Mouse (Mus musculus) hindbrain, embryonic 16.5 days (tissue): ENCODE results near the gene Dmrta2. TPM values are rescaled to one million over a fixed set of nuclear protein-coding genes. Genes with fewer than 3 reads are reported as not detected.
A peak's percentile ranks its signal among the peaks of the same experiment; 100 is the strongest.

Experiments
- ATAC-seq: fragments of 200-750 bp; cut with Nextera tagmentation; 2 replicates; pipeline ENCODE4 v1.8.0; 2017; ENCODE audit warnings: moderate TSS enrichment, moderate library complexity
- H3K27ac ChIP-seq: fragments of 300-500 bp; sonication (generic); 2 replicates; pipeline ENCODE4 v1.5.1; 2014; ENCODE audit warnings: low read depth, mild to moderate bottlenecking, control low read depth, low read length, moderate library complexity
- H3K27me3 ChIP-seq: fragments of 300-500 bp; sonication (generic); replicated peaks from 2 replicates; pipeline ENCODE4 v1.6.1; 2014; ENCODE audit warnings: low read length; ENCODE audit not compliant: control insufficient read depth, insufficient read depth
- H3K36me3 ChIP-seq: fragments of 300-500 bp; sonication (generic); 2 replicates; pipeline ENCODE4 v1.6.1; 2014; ENCODE audit warnings: mild to moderate bottlenecking, low read length, moderate library complexity, mixed read lengths; ENCODE audit not compliant: control insufficient read depth, insufficient read depth
- H3K4me1 ChIP-seq: fragments of 300-500 bp; sonication (generic); 2 replicates; pipeline ENCODE4 v1.6.1; 2014; ENCODE audit warnings: low read depth, low read length; ENCODE audit not compliant: control insufficient read depth, insufficient read depth
- H3K4me2 ChIP-seq: fragments of 300-500 bp; sonication (generic); 2 replicates; pipeline ENCODE4 v1.6.1; 2014; ENCODE audit warnings: mild to moderate bottlenecking, low read length, control low read depth, moderate library complexity
- H3K4me3 ChIP-seq: fragments of 300-500 bp; sonication (generic); 2 replicates; pipeline ENCODE4 v1.5.1; 2014; ENCODE audit warnings: mild to moderate bottlenecking, low read length, control low read depth, moderate library complexity
- H3K9ac ChIP-seq: fragments of 300-500 bp; sonication (generic); 2 replicates; pipeline ENCODE4 v1.6.1; 2014; ENCODE audit warnings: low read depth, mild to moderate bottlenecking, control low read depth, low read length, moderate library complexity
- H3K9me3 ChIP-seq: fragments of 300-500 bp; sonication (generic); 2 replicates; pipeline ENCODE4 v1.6.1; 2014; ENCODE audit warnings: mild to moderate bottlenecking, low read length, moderate library complexity; ENCODE audit not compliant: control insufficient read depth
- WGBS: fragments of 180-500 bp; shearing (Covaris S2); extraction: QIAGEN DNeasy Blood & Tissue Kit; methylation state at CpG from one replicate; pipeline ENCODE4 v1.1.7; 2014; 5-methylcytosine and 5-hydroxymethylcytosine counted together
- polyA plus RNA-seq: library from polyadenylated mRNA; unstranded; fragments of >200 nt; fragmentation: Nextera tagmentation; extraction: Ambion mirVana; gene quantifications from 2 replicates; pipeline ENCODE4 v1.2.1, GENCODE M21; 2015

The Dmrta2 gene
- polyA plus RNA-seq, 1 experiment from 2014 or later = 0.05 TPM

- no peak overlapping the region for H3K4me2 ChIP-seq
- no peak overlapping the region for H3K9ac ChIP-seq
- H3K27me3 ChIP-seq = no peaks in the 10 kb centered on the region
- no peak overlapping the region for H3K4me3 ChIP-seq
- no peaks in the 10 kb centered on the region for H3K36me3 ChIP-seq
- H3K9me3 ChIP-seq = no peaks in the 10 kb centered on the region
- no peak for ATAC-seq
- no peak overlapping the region for H3K27ac ChIP-seq
- no peaks in the 10 kb centered on the region for H3K4me1 ChIP-seq
- 76% methylated on average over 5 of the region's 5 CpGs for WGBS
Observed at GRCm38 (mm10) chr4:109960201-109960935, 17.5 kb upstream of the Dmrta2 start.

GRCm38 (mm10) chr4:109963570-109964279 lies 14.1 kb upstream of the Dmrta2 start:
- Histone ChIP-seq H3K4me1 (no peaks in the 10 kb centered on the region), H3K4me2 (no peak overlapping the region), H3K9me3 (no peaks in the 10 kb centered on the region), H3K9ac (no peak overlapping the region), H3K27ac (no peak overlapping the region), H3K27me3 (no peaks in the 10 kb centered on the region), H3K4me3 (no peak overlapping the region), H3K36me3 (peaks cover 3% of the 10 kb centered on the region; the same call in 1 of the 2 replicates)
- ATAC-seq = no peak
- 74% methylated on average over 5 of the region's 5 CpGs for WGBS

- peaks cover 26% of the 10 kb centered on the region for H3K27me3 ChIP-seq
- 88% methylated on average over 5 of the region's 5 CpGs for WGBS
Observed at GRCm38 (mm10) chr4:109969561-109969960, 8.3 kb upstream of the Dmrta2 start.

GRCm38 (mm10) chr4:109973991-109974654 lies 3.7 kb upstream of the Dmrta2 start:
- peaks cover 16% of the 10 kb centered on the region for H3K4me1 ChIP-seq
- peaks cover 62% of the 10 kb centered on the region for H3K27me3 ChIP-seq
- peaks cover 4% of the 10 kb centered on the region; the same call in 1 of the 2 replicates for H3K9me3 ChIP-seq
- H3K9ac ChIP-seq = no peak overlapping the region
- H3K36me3 ChIP-seq = no peaks in the 10 kb centered on the region
- H3K27ac ChIP-seq = no peak overlapping the region
- H3K4me2 ChIP-seq = no peak overlapping the region; the same call in 1 of the 2 replicates
- H3K4me3 ChIP-seq = no peak overlapping the region
- no peak for ATAC-seq
- WGBS = 2% methylated on average over 20 of the region's 20 CpGs

More at GRCm38 (mm10) chr4:109969561-109969960, 8.3 kb upstream of the Dmrta2 start:
- H3K4me2 ChIP-seq = no peak overlapping the region
- peaks cover 3% of the 10 kb centered on the region; the same call in 1 of the 2 replicates for H3K36me3 ChIP-seq
- no peak overlapping the region for H3K4me3 ChIP-seq
- no peaks in the 10 kb centered on the region for H3K9me3 ChIP-seq
- H3K4me1 ChIP-seq = peaks cover 1% of the 10 kb centered on the region
- no peak overlapping the region for H3K9ac ChIP-seq
- ATAC-seq = no peak
- H3K27ac ChIP-seq = no peak overlapping the region

GRCm38 (mm10) chr4:109974655-109975380 lies 3.0 kb upstream of the Dmrta2 start:
- H3K4me3 ChIP-seq = no peak overlapping the region
- ATAC-seq = 0 out of 2 replicates have a peak, but pooled peaks have one; percentile 18
- H3K9me3 ChIP-seq = peaks cover 4% of the 10 kb centered on the region; the same call in 1 of the 2 replicates

GRCm38 (mm10) chr4:109975381-109976240 lies 2.2 kb upstream of the Dmrta2 start:
- H3K27me3 ChIP-seq = peaks cover 71% of the 10 kb centered on the region
- no peak overlapping the region for H3K4me2 ChIP-seq
- WGBS = 9% methylated on average over 25 of the region's 25 CpGs
- peaks cover 4% of the 10 kb centered on the region; the same call in 1 of the 2 replicates for H3K9me3 ChIP-seq
- no peak overlapping the region for H3K9ac ChIP-seq
- peaks cover 21% of the 10 kb centered on the region for H3K4me1 ChIP-seq
- no peak overlapping the region for H3K27ac ChIP-seq
- H3K4me3 ChIP-seq = no peak overlapping the region
- H3K36me3 ChIP-seq = no peaks in the 10 kb centered on the region
- ATAC-seq = no peak

More at GRCm38 (mm10) chr4:109974655-109975380, 3.0 kb upstream of the Dmrta2 start:
- no peak overlapping the region for H3K27ac ChIP-seq
- peaks cover 18% of the 10 kb centered on the region for H3K4me1 ChIP-seq
- H3K36me3 ChIP-seq = no peaks in the 10 kb centered on the region
- 1% methylated on average over 33 of the region's 33 CpGs for WGBS
- peak overlapping the region; percentile 18; the same call in 1 of the 2 replicates for H3K4me2 ChIP-seq
- H3K27me3 ChIP-seq = peaks cover 65% of the 10 kb centered on the region
- no peak overlapping the region for H3K9ac ChIP-seq

- Histone ChIP-seq H3K4me2 (no peak overlapping the region), H3K9ac (no peak overlapping the region), H3K27me3 (peaks cover 70% of the 10 kb centered on the region), H3K36me3 (no peaks in the 10 kb centered on the region), H3K27ac (no peak overlapping the region), H3K4me1 (peaks cover 21% of the 10 kb centered on the region), H3K4me3 (no peak overlapping the region), H3K9me3 (peaks cover 4% of the 10 kb centered on the region; the same call in 1 of the 2 replicates)
- ATAC-seq = no peak
- WGBS = under 1% methylated on average over 34 of the region's 34 CpGs
Observed at GRCm38 (mm10) chr4:109976273-109977147, 1.3 kb upstream of the Dmrta2 start.
